Mouse (Mus musculus) right cerebral cortex, postnatal 36 days (tissue): ENCODE results near the gene Ppp1r15b.

Source experiments
- DNase-seq, 2 experiments: peaks; one replicate each; pipeline ENCODE4 v3.0.0; 2022; ENCODE audit warnings: low spot score in 2 of 2, mixed read lengths in 1 of 2

The Ppp1r15b gene

GRCm38 (mm10) chr1:133121246-133121645 is 9.7 kb upstream of the Ppp1r15b start:
- DNase-seq, result no peak

DNA sequence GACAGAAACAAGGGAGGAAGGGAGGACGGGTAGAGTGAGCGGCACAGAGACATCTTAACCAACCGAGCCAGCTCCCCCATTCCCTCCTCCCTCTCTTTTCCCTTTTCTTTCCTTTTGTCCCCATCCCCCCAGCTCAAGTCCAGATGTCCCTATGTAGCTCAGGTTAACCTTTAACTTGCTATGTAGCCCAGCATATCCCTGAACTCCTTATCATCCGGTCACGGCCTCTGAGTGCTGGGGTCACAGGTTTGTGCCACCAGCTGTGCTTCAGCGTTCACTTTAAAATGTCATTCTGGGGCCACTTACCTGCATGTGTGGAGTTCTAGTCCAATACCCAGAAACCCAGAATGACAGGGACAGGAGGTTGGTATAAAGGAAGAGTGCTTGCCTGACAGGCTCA is 6.8 kb upstream of the Ppp1r15b start:
- DNase-seq, result no peak

- no peak for DNase-seq
Observed at GRCm38 (mm10) chr1:133125640-133126364, 5.1 kb upstream of the Ppp1r15b start.

DNA sequence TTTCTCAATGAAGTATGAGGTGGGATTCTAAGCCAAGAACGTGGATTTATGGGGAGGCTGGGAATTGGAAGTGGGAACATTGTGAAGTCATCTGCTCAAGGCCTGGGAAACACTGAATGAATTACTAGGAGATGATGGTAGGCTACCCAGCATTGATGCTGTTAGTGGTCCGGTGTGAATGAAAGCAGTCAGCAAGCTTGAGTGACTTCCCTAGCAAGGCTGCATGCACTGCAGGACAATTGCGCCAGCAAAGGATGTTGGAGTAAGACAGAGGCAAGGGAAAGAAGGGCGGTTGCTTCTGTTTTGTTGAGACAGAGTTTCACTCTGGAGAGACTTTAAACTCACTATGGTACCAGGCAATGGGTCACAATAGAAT is 4.6 kb upstream of the Ppp1r15b start:
- no peak for DNase-seq

GRCm38 (mm10) chr1:133127328-133127727 is 3.6 kb upstream of the Ppp1r15b start:
- no peak for DNase-seq

DNA sequence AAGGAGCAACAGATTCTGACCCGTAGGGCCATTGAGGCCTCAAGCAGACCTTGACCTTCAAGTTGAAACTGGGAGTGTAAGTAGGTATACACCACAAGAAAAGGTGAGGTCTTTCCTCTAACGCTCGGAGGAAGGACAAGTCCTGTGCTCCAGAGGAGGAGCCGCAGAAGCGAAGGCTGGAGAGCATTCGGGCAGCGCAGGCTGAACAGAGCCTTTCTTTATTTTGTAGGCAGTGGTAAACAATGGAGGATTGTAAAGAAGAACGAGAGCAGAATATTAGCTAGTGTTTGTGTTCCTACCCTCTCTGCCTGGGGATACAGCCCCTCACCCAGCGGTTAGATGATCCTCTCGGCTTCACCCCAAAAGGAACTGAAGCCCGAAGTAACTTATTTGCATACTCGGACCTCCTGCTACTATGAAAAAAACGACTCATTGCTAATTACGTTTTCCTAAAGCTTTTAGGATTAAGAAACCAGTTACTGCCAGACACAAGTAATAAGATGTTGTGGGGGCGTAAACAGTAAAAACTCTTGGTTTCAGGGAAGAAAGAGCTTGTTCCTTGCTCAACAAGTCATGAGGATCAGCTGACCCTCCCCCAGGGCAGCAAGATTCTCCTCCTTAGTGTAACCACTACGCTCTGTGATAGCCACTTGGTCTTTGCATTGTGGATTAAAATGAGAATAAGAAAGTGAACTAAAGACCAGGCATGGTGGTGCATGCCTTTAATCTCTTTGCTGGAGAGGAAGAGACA is 1.3 kb upstream of the Ppp1r15b start:
- no peak for DNase-seq

DNA sequence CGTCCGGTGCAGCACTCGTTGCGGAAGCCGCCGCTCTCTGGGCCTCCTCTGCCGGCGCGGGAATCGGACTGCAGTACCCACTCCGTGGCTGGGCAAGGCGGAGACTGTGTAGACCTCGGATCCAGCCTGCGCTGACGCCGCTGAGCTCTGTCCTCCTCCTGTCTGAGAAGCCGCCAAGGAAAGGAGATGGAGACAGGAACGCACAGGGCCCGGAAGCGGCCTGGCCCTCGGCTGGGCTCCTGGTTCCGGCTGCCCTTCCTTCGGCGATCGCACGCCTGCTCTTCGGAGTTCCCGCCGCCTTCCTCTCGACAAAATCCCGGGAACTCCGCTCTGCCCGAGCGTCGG is 590 bp downstream of the Ppp1r15b start:
- no peak for DNase-seq

- no peak for DNase-seq
Observed at GRCm38 (mm10) chr1:133131936-133132335, 993 bp downstream of the Ppp1r15b start.

GRCm38 (mm10) chr1:133132388-133133326 is 1.7 kb downstream of the Ppp1r15b start:
- no peak for DNase-seq

GRCm38 (mm10) chr1:133133425-133133824 is 2.5 kb downstream of the Ppp1r15b start:
- no peak for DNase-seq

DNA sequence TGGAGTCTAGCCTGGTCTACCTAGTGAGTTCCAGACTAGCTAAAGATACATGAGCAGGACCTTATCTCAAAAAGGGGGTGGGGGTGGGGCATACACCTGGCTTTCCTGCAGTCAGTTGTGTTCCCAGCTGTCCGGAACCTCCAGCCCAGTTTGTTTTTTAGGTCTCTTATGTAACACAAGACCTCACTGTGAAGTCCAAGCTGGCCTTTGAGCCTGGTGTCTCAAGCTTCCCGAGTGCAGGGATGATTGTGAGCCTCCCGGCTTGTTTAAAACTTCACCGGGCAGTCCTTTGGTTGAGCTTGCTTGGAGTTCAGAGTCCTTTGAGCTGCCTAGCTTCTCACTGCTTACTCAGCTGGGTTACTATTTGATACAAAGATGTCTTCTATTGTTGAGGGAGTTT is 3.1 kb downstream of the Ppp1r15b start:
- DNase-seq, result no peak

DNA sequence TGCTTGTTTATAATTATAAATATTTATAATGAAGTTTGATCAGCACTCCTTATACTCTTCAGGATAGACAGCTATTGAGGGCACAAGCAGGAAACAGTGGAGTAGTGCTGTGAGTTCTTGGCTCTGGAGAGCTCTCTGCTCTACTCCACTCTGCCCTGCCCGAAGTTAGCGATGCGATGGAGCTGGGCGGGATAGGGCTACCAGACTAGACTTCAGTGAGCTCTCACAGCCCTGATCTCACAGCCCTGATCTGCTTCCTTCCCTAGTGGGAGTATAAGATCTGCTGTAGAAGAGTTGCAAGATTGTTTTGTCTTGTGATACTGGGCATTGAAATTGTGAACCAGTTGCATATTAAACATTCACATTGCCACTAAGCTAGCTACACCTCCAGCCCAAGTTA is 3.9 kb downstream of the Ppp1r15b start:
- no peak for DNase-seq

DNA sequence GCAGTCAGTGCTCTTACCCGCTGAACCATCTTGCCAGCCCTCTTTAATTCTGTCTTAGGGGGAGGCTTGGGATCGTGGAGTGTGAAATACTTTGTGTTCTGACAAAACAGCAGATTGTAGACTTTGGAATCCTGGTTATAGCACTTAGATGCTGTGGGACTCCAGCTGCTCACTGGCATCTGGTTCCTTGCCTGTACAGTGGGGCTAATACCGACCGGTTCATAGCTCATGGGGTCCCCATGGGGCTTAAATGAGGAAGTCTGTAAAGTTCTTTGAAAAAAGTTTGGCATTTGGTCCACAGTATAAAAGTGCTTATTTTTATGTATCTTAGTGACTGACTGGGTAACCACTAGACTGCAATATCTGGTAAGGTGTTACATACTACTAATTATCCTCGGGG is 4.9 kb downstream of the Ppp1r15b start:
- DNase-seq, result no peak

GRCm38 (mm10) chr1:133138401-133138800 is 7.5 kb downstream of the Ppp1r15b start:
- DNase-seq, result no peak

GRCm38 (mm10) chr1:133146014-133147009 is 15.4 kb downstream of the Ppp1r15b start:
- DNase-seq, result peak in 1 of 2 experiments; percentile 35

DNA sequence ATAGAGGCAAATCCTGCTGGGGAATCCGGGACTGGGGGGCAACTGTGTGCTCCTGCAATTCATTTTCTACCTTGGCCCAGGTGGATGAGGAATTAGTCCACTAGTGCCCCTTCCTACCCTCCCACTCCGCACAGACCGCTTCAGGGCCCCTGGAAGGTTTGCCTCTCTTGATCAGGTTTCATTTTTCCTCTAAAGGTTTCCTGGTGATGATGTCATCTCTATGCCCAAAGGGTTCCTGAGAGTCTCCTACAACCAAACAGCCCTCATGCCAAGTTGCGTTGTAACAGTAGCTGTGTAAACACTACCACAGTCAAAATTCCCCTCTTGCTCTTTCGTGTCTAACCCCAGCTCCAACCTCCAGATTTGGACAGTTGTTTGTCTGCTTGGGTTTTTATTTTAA is 16.4 kb downstream of the Ppp1r15b start:
- DNase-seq, result no peak

DNA sequence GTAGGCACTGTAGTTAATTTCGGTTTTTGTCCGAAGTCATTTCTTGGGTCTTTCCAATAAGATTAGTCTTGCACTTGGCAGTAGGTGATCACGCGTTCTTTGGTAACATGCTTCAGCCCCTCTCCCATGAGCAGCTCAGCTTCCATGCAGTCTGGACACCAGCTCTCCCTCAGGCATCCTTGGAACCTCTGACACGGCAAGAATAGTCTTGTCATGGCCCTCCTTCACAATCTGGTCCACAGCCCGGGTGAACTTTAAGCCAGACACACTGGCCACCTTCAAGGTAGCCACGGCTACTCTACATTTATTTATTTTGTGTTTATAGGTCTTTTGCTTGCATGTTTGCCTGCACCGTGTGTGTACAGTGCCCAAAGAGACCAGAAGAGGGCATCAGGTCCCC is 17.2 kb downstream of the Ppp1r15b start:
- no peak for DNase-seq

DNA sequence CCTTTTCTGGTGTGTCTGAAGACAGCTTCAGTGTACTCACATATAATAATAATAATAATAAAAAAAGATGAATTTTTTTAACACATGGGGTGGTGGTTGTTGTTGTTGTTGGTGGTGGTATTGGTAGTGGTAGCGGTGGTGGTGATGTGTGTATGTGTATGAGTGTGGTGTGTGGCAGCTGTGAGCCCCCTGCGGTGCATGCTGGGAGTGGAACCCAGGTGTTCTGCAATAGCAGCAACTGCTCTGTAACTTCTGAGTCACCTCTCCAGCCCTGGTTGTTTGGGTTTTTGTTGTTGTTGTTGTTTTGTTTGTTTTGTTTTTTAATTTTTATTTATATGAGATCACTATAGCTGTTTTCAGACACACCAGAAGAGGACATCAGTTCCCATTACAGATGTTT is 19.6 kb downstream of the Ppp1r15b start:
- no peak for DNase-seq

GRCm38 (mm10) chr1:133152213-133152612 is 21.3 kb downstream of the Ppp1r15b start:
- no peak for DNase-seq

- no peak for DNase-seq
Observed at GRCm38 (mm10) chr1:133155270-133155669, 24.3 kb downstream of the Ppp1r15b start.

DNA sequence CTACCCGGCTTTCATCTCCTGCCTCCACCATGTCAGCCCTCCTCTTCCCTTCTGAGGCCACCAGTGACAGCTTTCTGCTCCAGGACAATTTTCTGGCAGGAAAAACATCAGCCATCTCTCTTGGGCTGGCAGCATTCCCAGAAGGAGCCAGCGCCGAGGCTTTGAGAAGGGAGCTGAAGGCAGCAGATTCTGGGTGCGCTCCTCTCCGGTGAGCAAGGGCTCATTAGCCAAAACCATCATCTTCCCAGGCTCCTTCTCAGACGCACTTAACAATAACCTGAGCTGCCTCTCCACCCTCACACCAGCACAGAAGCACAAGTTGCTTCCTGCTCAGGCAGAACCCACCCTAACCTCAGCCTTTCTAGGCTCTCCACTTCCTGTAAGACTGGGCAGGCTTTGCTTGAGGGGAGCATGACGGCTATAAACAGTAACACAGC is 28.2 kb downstream of the Ppp1r15b start:
- peak in 1 of 2 experiments; percentile 52 for DNase-seq
